Mouse (Mus musculus) naive thymus-derived CD4-positive, alpha-beta T cell, adult 2 months (primary cell): ENCODE data around the gene Fpr-rs7.

Source experiments
- DNase-seq: peaks from one replicate; pipeline ENCODE4 v3.0.0-alpha.2; 2011; ENCODE audit warnings: low read depth

Fpr-rs7 gene

GRCm38 (mm10) chr17:20114126-20114525 lies at the start of gene Fpr-rs7:
TSS of gene Fpr-rs7 (minus strand) at chr17:20114226.
- DNase-seq: no peak

GRCm38 (mm10) chr17:20074090-20074489 lies 39.9 kb downstream of the Fpr-rs7 start:
- DNase-seq: no peak

DNA sequence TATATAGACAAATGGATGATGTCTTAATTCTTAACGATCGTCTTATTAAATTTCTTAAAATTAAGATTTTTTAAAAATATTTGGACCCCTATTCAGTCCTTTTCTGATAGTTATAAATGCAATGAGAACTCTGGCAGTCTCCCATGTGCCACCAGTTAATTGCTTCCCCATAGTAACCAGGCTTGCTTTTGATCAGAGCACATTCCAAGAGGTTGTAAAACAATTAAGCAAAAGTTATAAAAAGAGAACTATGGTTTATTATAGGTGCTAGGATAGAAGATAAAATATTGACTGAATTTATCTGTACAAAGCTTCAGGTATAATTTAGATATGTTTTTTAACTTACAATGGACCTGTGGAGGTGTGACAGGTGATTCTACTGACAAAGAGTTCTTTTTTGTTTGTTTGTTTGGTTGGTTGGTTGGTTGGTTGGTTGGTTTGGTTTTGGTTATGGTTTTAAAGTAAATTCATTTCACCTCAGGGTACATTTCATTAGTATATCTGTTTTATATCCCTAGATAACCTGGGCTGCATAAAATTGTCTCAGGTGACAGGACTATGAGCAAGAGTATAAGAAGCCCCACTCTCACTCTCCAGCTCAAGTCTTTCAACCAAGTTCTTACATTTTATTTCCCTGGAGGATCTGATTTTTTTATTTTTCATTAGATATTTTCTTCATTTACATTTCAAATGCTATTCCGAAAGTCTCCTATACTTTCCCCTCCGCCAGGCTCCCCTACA lies 42.2 kb downstream of the Fpr-rs7 start:
- no peak for DNase-seq
